Mouse (Mus musculus) liver, embryonic 14.5 days (tissue): Measurements from ENCODE around the gene Hif3a.

Source experiments
- CTCF ChIP-seq: IDR thresholded peaks from 2 replicates; pipeline ENCODE4 v1.5.1; 2016; ENCODE audit warnings: antibody characterized with exemption, low read depth, control low read depth
- EP300 ChIP-seq: IDR thresholded peaks from 2 replicates; pipeline ENCODE4 v1.6.1; 2016; ENCODE audit warnings: antibody characterized with exemption, low read depth

- TF ChIP-seq EP300: no peak
- no peak for TF ChIP-seq CTCF
These were observed 27.9 kb upstream of the Hif3a start for GRCm38 (mm10) chr7:17090058-17090585.
